Mouse (Mus musculus): ENCODE measurements around the gene Krt15. TPM values are rescaled to one million over a fixed set of nuclear protein-coding genes. Genes with fewer than 3 reads are reported as not detected.

The Krt15 gene
- total RNA-seq (2023) = not detected

DNA sequence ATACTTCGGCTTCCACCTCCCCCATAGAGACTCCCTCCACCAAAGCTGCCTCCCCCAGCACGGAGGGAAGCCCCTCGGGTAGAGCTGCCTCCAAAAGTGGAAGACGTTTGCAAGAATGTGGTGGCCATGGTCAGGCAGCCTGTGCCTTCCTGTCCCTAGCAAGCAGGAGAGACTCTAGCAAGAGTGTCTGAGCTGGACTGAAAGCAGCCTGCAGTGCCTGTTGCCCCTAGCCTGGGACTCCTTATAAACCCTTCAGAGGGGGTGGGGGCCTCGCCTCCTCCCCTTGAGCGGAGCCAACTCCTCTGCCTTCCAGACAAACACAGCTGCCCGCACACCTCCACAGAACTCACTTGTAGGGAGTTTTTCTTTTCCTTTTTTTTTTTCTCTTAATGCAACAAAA, at the start of gene Krt15:
TSS of gene Krt15 (minus strand) at position 198 of the 400 bp plus-strand sequence.

DNA sequence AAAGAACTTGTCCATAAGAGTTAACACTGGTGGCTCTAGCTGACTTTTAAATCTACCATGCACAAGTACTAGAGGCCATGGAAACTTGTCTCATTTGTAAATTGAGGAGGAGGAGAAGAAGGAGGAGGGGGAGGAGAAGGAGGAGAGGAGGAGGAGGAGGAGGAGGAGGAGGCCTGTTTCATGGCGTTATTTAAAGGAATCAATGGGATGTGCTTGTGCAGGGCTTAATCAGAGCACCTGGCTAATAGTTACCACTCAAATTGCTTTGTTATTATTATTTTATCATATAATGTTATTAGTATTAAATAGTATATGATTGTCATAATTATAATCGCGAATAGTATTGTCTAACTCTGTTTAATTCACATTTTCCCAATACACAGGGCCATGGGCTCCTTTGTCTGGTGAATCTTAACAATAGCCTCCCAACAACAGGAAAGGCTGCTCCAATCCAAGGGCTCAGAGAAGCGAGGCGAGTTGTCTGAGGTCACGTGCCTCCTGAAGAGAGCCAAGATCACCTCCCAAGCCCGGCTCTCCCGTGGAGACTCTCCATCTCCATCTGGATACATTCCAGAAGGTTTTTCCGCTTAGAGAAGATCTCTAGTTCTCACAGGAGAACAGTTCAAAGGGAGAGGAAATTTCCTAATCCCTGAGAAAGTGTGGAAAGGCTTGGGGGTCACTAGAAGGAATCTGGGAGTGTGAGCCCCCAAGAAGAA, 13.0 kb upstream of the Krt15 start, which contains the start of gene Krt19:
TSS of gene Krt19 (minus strand) at position 51 of the 716 bp plus-strand sequence.

DNA sequence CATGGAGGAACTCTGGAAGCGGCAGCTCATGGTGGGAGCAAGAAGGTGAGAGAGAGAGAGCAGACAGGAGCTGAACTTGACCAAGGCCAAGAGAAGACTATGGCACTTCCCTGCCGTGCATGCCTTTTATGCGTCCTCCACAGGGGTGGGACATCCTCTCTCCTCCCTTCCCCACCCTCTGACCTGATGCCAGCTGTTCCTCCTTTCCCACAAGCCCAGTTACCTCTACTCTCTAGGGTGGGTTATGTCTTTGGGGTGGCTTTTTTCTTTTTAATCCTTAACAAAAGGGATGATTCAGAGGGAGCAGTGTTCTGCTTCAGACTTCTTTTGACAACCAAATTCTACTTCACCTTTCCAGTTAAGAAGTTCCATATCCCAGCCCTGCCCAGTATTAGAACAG, 14.3 kb downstream of the Krt15 start, which contains the start of gene Krt13:
TSS of gene Krt13 (minus strand) at position 101 of the 400 bp plus-strand sequence.

DNA sequence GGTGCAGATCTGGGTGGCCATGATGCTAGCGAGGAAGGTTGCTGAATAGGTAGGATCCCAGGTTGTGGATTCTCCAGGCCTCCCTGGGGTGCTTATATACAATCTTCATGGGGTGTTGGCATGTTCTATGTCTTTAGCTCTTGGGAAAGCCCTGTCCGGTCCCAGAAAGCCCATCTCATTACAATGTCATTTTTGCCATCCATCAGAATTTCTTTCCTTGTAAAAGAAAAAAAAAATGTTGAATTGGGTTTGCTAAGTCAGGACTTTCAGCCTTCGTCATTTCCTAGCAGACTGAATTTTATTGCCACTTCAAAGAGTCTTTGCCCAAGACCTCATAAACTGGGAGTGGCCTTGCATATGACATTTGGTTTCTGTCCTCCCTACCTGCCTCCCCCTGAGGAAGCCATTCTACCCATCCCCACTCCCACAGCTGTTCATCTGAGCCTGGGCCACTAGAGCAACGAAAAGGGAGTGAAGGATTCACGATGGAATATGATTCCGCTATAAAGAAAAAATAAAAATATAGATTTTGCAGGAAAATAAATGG, 30.1 kb downstream of the Krt15 start, which contains the start of gene Krt36:
TSS of gene Krt36 (minus strand) at position 51 of the 547 bp plus-strand sequence.

DNA sequence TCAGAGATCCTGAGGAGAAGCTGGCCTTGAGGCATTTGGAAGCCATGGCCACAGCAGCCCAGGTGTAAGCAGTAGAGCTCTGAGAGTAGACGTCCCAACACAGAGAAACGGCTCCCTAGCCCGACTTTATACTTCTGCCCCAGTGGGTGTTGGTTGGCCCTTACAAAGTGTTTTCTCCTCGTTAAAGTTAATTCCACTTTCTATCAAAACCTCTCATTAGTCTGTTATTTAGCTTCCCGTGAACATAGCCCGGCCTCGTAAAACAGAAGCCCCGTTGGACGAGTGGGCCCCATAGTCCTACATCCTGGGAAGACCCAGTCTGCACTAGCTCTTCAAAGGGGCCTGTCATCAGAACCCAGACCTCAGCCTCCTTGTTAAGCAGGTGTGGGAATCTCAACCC, 39.6 kb downstream of the Krt15 start, which contains the start of gene Krt35:
TSS of gene Krt35 (minus strand) at position 101 of the 400 bp plus-strand sequence.

DNA sequence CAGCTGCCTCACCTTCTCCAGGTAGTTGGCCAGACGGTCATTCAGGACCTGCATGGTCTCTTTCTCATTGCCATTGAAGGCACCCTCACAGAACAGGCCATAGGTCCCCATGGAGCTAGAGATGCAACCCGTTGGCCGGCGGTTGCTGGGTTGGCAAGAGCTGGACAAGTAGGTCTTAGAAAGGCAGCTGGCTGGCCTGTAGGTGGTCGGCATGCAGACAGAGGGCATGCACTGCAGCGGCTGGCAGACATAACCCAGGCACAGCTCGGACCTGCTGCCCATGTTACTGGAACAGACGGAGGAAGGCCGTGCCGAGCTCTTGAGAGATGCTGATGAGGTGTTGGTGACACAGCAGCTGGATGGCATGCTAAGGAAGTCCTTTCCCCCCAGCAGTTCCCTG, 47.9 kb downstream of the Krt15 start, which contains the start of gene Krt32:
TSS of gene Krt32 (minus strand) at position 366 of the 400 bp plus-strand sequence.

Other genes starting within 250 kb of the Krt15 start
- not detected for gene Krtap31-1, start 228.0 kb downstream of the Krt15 start, total RNA-seq (2023)
- gene Gm11565, start 221.2 kb downstream of the Krt15 start, total RNA-seq (2023) = not detected
- not detected for gene Krtap31-2, start 199.6 kb downstream of the Krt15 start, total RNA-seq (2023)
- gene Krtap9-5, start 187.5 kb downstream of the Krt15 start, total RNA-seq (2023) = not detected
- gene Krtap29-1, start 156.9 kb downstream of the Krt15 start, total RNA-seq (2023) = not detected
- gene Krtap16-1, start 149.3 kb downstream of the Krt15 start, total RNA-seq (2023) = not detected
- gene Krtap17-1, start 141.9 kb downstream of the Krt15 start, total RNA-seq (2023) = not detected
- not detected for gene Krt33a, start 119.7 kb downstream of the Krt15 start, total RNA-seq (2023)
- not detected for gene Krt33b, start 106.1 kb downstream of the Krt15 start, total RNA-seq (2023)
- gene Krt34, start 94.4 kb downstream of the Krt15 start, total RNA-seq (2023) = not detected
- gene Krt31, start 85.4 kb downstream of the Krt15 start, total RNA-seq (2023) = not detected
- gene Krt32, start 47.7 kb downstream of the Krt15 start, total RNA-seq (2023) = not detected
- gene Krt35, start 39.7 kb downstream of the Krt15 start, total RNA-seq (2023) = not detected
- gene Krt36, start 30.3 kb downstream of the Krt15 start, total RNA-seq (2023) = not detected
- not detected for gene Krt13, start 14.4 kb downstream of the Krt15 start, total RNA-seq (2023)
- not detected for gene Krt19, start 12.7 kb upstream of the Krt15 start, total RNA-seq (2023)
- not detected for gene Krt9, start 57.3 kb upstream of the Krt15 start, total RNA-seq (2023)
- gene Krt14, start 71.6 kb upstream of the Krt15 start, total RNA-seq (2023) = not detected
- not detected for gene Krt16, start 113.0 kb upstream of the Krt15 start, total RNA-seq (2023)
- not detected for gene Krt17, start 125.1 kb upstream of the Krt15 start, total RNA-seq (2023)
- not detected for gene Krt42, start 133.9 kb upstream of the Krt15 start, total RNA-seq (2023)
- 2,467 TPM for gene Eif1, start 184.0 kb upstream of the Krt15 start, total RNA-seq (2023)
- not detected for gene Gast, start 198.5 kb upstream of the Krt15 start, total RNA-seq (2023)
- 1.2 TPM for gene Hap1, start 220.2 kb upstream of the Krt15 start, total RNA-seq (2023)